Mouse (Mus musculus): ENCODE data around the gene Tgfbr3.

Gene Tgfbr3

DNA sequence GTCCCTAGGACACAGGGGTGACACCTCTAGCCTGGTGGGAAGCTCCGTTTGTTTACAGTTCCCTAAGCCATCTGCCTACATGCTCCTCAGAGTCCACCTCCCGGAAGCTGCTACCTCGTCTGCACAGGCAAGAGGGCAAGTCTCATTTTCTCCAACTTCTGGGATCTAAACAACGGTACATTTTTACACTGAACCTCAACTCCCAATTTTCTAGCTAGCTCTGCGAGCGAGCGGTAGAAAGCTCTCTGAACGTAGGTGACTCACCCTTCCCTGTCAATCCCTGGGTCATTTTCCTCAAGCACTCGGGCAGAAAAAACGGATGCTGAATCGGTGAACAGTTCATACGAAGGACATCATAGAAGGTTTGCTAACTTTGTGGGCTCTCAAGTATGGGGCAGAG lies 122.1 kb downstream of the Tgfbr3 start:
- DNase-seq: no peak

GRCm38 (mm10) chr5:107166659-107167370 lies 122.6 kb downstream of the Tgfbr3 start:
- peak; percentile 98 for DNase-seq

DNA sequence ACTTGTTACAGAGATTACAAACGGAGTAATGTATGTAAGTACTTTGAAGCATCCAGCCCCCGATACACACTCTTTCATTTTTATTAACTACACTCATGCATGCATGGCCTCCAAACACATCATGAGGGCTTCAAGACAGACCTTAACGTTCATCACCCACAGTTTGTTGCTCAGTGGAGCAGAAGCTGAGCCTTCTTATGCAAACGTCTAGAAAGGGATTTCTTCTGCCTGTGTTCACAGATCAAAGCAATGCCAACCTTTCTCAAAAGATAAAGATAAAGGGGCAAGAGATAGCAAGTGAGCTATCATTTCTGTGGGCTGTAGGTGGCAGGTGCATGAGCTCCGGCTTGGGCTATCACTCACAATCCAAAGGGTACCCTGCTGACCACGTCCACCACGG lies 123.7 kb downstream of the Tgfbr3 start:
- DNase-seq: peak; percentile 74

- DNase-seq: peak; percentile 86
Measured at GRCm38 (mm10) chr5:107165271-107165670, 124.2 kb downstream of the Tgfbr3 start.

GRCm38 (mm10) chr5:107164856-107165255 lies 124.6 kb downstream of the Tgfbr3 start:
- DNase-seq: peak; percentile 88

DNA sequence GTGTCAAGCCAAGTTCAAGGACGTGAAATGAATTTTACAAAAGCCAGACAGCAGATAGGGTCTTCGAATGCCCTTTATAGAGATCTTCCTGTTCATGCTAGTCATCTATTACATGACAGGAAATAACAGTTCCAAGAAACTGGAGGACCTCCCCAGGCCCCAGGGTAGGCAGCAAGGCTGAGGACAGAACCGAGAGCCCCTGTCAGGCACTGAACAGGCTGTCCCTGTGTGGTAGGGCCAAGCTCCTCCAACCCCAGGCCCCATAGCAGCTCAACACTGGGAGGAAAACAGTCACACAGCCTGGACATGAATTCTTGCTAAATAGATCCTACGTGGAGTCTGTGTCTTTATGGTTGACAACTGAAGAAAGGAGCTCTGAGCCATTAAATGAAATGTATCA lies 125.3 kb downstream of the Tgfbr3 start:
- DNase-seq: peak; percentile 83

GRCm38 (mm10) chr5:107163336-107163735 lies 126.1 kb downstream of the Tgfbr3 start:
- peak; percentile 86 for DNase-seq

GRCm38 (mm10) chr5:107162812-107163211 lies 126.6 kb downstream of the Tgfbr3 start:
- DNase-seq: no peak

GRCm38 (mm10) chr5:107162319-107162718 lies 127.1 kb downstream of the Tgfbr3 start:
- DNase-seq: peak; percentile 86

DNA sequence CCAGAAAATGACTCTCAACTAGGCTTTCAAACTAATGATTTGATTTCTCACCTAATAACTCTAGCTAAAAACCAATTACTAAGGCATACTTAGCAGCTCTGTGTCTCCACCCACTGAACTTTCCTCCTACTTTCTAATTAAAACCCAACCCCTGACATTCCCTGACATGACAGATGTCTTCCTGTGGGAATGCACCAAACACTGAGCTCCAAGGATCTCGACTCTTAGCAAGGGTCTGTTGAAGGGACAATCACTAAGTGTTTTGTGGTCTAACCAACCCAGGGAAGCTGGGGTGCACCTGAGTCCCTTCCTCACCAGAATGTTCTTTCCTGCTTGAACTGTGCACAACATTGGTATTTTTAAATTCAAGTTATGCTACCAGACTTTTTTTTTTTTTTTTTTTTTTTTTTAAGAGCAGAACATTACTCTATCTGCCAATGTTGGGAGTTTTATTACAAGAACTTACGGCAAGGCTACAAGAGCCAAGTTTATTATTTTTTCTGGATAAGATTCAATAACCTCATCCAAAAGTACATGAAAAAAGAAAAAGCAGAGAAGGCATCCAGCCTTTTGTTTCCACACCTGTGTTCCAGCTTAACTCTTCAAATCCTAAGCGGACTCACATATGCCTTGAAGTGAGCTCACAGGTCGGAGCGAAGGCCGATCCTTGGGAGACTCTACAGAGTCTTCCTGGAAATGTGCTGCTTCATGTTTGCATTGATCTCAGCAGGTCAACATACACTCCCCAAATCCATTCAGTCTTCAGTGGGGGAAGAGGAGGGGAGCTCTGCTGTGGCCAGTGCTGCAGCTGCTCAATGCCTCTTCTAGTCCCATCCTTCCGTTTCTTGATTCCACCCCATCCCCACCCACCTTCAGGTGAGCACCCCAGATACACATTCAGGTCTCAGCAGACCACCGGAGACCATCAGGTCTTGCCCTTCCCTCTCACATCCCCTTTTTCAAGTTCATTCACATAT lies 129.2 kb downstream of the Tgfbr3 start:
- peak; percentile 96 for DNase-seq

DNA sequence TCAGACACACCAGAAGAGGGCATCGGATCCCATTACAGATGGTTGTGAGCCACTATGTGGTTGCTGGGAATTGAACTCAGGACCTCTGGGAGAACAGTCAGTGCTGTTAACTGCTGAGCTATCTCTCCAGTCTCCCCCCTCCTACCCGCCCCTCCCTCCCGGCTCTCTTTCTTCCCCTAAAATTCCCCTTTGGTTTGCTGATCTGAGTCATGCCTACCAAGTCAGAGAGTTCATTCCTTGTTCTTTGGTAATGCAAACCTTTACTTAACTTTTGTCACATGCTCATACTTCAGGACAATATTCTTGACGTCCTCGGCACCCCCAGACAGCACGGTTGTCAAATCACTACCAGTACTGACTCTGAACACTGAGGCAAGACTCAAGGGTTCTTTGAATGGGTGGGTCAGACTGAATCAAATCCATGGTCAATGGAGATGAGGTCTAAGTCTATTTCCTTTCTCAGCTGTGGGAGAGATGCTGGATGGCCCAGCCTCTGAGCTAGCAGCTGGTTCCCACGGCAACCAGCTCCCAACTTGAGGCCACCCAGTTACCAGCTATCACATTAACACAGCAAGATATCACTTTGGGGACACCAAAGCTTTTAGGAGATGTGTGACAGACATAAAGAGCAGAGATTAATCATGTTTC lies 130.8 kb downstream of the Tgfbr3 start:
- DNase-seq: no peak

DNA sequence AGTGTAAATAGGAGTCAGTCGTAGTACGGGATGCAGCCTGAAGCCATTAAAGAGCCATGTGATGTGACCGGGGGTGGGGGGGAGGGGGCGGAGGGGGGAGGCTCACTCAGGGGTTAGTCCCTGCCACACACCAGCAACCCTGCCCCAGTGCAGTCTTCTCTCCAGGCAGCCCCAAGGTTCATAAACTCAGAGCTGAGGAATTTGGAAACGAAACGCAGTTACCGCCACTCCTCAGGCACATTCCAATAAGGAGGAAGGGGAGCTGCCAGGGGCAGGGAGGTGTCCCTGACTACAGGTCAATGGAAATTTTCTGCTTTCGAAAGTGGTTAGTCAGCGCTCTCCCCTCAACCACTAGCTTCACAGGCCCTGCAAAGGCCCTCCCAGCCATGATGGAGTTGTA lies 132.0 kb downstream of the Tgfbr3 start:
- peak; percentile 92 for DNase-seq

- no peak for DNase-seq
Measured at GRCm38 (mm10) chr5:107156096-107156495, 133.3 kb downstream of the Tgfbr3 start.

GRCm38 (mm10) chr5:107152989-107153388 lies 136.4 kb downstream of the Tgfbr3 start:
- no peak for DNase-seq

GRCm38 (mm10) chr5:107151320-107151719 lies 138.1 kb downstream of the Tgfbr3 start:
- peak; percentile 99 for DNase-seq

- peak; percentile 98 for DNase-seq
Measured at GRCm38 (mm10) chr5:107150555-107151312, 138.7 kb downstream of the Tgfbr3 start.

- DNase-seq: peak; percentile 99
Measured at GRCm38 (mm10) chr5:107147951-107148766, 141.3 kb downstream of the Tgfbr3 start.

DNA sequence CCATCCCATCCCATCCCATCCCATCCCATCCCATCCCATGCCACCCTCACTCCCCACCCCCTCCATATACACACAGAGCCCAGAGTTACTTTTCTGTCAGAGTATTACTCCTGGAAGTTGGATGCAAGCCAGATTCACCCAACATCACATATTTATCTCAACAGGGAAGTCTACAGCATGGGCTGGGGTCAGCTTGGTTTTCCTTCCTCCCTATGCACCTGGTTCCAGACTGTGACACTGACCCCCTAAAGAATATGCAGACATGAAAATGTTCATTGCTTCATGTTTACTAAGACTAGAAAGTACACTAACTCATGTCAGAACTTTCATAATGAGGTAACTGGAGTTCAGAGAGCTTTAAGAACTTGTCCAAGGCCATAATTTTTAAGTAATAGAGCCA lies 142.0 kb downstream of the Tgfbr3 start:
- no peak for DNase-seq

GRCm38 (mm10) chr5:107146111-107146616 lies 143.3 kb downstream of the Tgfbr3 start:
- DNase-seq: peak; percentile 92

- DNase-seq: no peak
Measured at GRCm38 (mm10) chr5:107145125-107145524, 144.3 kb downstream of the Tgfbr3 start.

DNA sequence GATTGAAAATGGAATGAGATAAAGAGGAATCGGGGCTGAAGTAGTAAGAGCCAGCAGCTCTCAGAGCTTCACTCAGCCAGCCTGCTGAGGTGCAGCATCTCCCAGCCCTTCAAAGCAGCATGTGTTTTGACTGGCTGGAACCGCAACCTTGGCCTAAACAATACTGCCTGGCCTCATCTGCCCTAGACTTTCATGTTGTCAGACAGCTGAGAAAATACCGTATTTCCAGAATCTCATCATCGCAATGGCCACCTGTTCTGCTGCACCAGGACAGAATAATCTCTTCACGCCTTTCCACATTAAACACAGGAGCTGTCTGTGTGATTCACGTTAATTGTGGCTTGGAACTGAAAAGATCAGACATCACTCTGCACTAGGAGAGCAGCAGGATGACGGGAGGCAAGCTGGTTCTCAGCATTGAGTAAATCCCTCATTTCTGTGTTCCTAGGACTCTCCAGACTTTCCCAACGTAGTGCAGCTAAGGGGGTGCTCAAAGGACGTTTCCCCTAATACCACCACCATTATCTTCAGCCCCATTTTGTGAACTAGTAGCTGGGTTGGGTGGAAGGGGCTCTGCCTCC lies 145.1 kb downstream of the Tgfbr3 start:
- DNase-seq: no peak
